17 mouse cellular contexts compared by ENCODE assay signal in genomic region chr8:80500244-80500643, GRCm38 (mm10). TPM values are rescaled to one million over a fixed set of nuclear protein-coding genes. Genes with fewer than 3 reads are reported as not detected.
DNase-seq lines count a peak whose midpoint lies in the region; ATAC-seq and TF ChIP-seq lines count a peak whose summit lies in the region.
"Had no signal": no experiment of that assay in that cellular context is flagged by ENCODE, and none has a peak within 500 bp of the region (broad histone marks: within the 10 kb centered on the region; RNA-seq: fewer than 3 reads in every experiment).

No protein-coding gene starts in this region.

- H3K27me3 ChIP-seq in heart, embryonic 10.5 days (ENCODE audit: insufficient read depth, poor library complexity, severe bottlenecking), result no peaks in the 10 kb centered on the region
- H3K27me3 ChIP-seq in G1E (ENCODE audit: insufficient read depth, low read length), result no peaks in the 10 kb centered on the region
- no peaks in the 10 kb centered on the region for H3K27me3 ChIP-seq in liver, embryonic 16.5 days (ENCODE audit: control insufficient read depth, insufficient read depth, low read depth, low read length)
- H3K27me3 ChIP-seq: hindbrain, embryonic 12.5 days; neural tube, embryonic 12.5 days had no signal

- H3K4me1 ChIP-seq in heart, embryonic 10.5 days, result no peaks in the 10 kb centered on the region
- H3K4me1 ChIP-seq in G1E (ENCODE audit: insufficient read depth, low read depth, low read length), result peaks cover 70% of the 10 kb centered on the region
- H3K4me1 ChIP-seq in liver, embryonic 16.5 days (ENCODE audit: control insufficient read depth, low read depth, low read length), result peaks cover 24% of the 10 kb centered on the region
- H3K4me1 ChIP-seq: hindbrain, embryonic 12.5 days; neural tube, embryonic 12.5 days had no signal

- no peaks in the 10 kb centered on the region for H3K9me3 ChIP-seq in heart, embryonic 10.5 days
- no peaks in the 10 kb centered on the region for H3K9me3 ChIP-seq in G1E (replicated peaks)
- no peaks in the 10 kb centered on the region for H3K9me3 ChIP-seq in liver, embryonic 16.5 days (replicated peaks; ENCODE audit: control insufficient read depth, low read length)
- H3K9me3 ChIP-seq: hindbrain, embryonic 12.5 days; neural tube, embryonic 12.5 days had no signal

- H3K36me3 ChIP-seq in heart, embryonic 10.5 days, result no peaks in the 10 kb centered on the region
- H3K36me3 ChIP-seq in G1E (replicated peaks), result peaks cover 47% of the 10 kb centered on the region
- peaks cover 77% of the 10 kb centered on the region for H3K36me3 ChIP-seq in liver, embryonic 16.5 days (ENCODE audit: control insufficient read depth, insufficient read depth)
- H3K36me3 ChIP-seq: hindbrain, embryonic 12.5 days; neural tube, embryonic 12.5 days had no signal

- ATAC-seq in G1E (ENCODE audit: extremely low read depth, insufficient number of reproducible peaks, low FRiP score, poor library complexity, severe bottlenecking), result peak; percentile 80
- ATAC-seq in liver, embryonic 16.5 days (ENCODE audit: low read depth), result peak; percentile 88
- ATAC-seq: Patski had no signal

- H3K4me2 ChIP-seq in liver, embryonic 16.5 days (ENCODE audit: low read depth, low read length), result peak overlapping the region; percentile 87
- H3K4me2 ChIP-seq: hindbrain, embryonic 12.5 days; midbrain, embryonic 11.5 days; neural tube, embryonic 12.5 days had no signal

- H3K9ac ChIP-seq in liver, embryonic 16.5 days (ENCODE audit: low read depth, low read length), result peak overlapping the region; percentile 60
- H3K9ac ChIP-seq: hindbrain, embryonic 12.5 days; neural tube, embryonic 12.5 days had no signal

- H3K4me3 ChIP-seq in heart, embryonic 10.5 days, result no peak overlapping the region
- H3K4me3 ChIP-seq in G1E (ENCODE audit: low read depth, low read length), result no peak overlapping the region
- peak overlapping the region; percentile 69 for H3K4me3 ChIP-seq in liver, embryonic 16.5 days (ENCODE audit: low read depth, low read length)
- H3K4me3 ChIP-seq: hindbrain, embryonic 12.5 days; neural tube, embryonic 12.5 days had no signal

- WGBS in heart, embryonic 10.5 days, result 58% methylated on average over 2 of the region's 2 CpGs
- WGBS in liver, embryonic 16.5 days (ENCODE audit: insufficient replicate concordance), result 20% methylated on average over 2 of the region's 2 CpGs

- no peak for TF ChIP-seq CTCF in G1E (IDR thresholded peaks at IDR 0.05; ENCODE audit: low read depth, low read length)

- peak overlapping the region; percentile 56; the same call in 1 of the 2 replicates for H3K27ac ChIP-seq in heart, embryonic 10.5 days
- peak overlapping the region; percentile 99 for H3K27ac ChIP-seq in liver, embryonic 16.5 days (ENCODE audit: low read length)
- H3K27ac ChIP-seq: hindbrain, embryonic 12.5 days; neural tube, embryonic 12.5 days had no signal

- peak; percentile 87 for DNase-seq in heart, embryonic 10.5 days (ENCODE audit: low spot score)
- no peak for DNase-seq in heart, adult 18-20 months
- peak; percentile 19 for DNase-seq in G1E (ENCODE audit: low spot score)
- peak; percentile 90 for DNase-seq in c-Kit-positive CD71-positive TER-119-positive erythroid progenitor cells, embryonic 14.5 days (ENCODE audit: low spot score)
- DNase-seq in left cerebral cortex, adult 8-10 months (ENCODE audit: low spot score in 2 of 2), result no peak
- no peak for DNase-seq in left cerebral cortex, adult 11 months (ENCODE audit: low spot score)
- no peak for DNase-seq in natural killer cell, adult 2 months (ENCODE audit: low spot score in 2 of 2)
- DNase-seq: adrenal gland, postnatal 14 days; right cerebral cortex, adult 18-20 months; thymus, postnatal 4 days had no signal

RNA-seq across cellular contexts. Expression of gene Gypa, which starts 6.7 kb away (rescaled TPM):
- 34.3 and 45.8 TPM in 2 replicates for polyA plus RNA-seq in heart, embryonic 10.5 days (2016; fragmentation: Nextera tagmentation; extraction: Ambion mirVana)
- under 1 TPM; 0.15 to 0.44 TPM for total RNA-seq in heart, adult 18-20 months (2021)
- 161 and 227 TPM in 2 replicates for total RNA-seq in G1E (2014; fragmentation: Nextera tagmentation)
- total RNA-seq in G1E (2017), result 35.0 and 39.1 TPM in 2 replicates
- 2.2 and 3.5 TPM in 2 replicates for polyA plus RNA-seq in G1E (2012)
- 642 and 710 TPM in 2 replicates for polyA plus RNA-seq in liver, embryonic 16.5 days (2015; fragmentation: Nextera tagmentation; extraction: Ambion mirVana)
- not detected for total RNA-seq in left cerebral cortex, adult 8-10 months (2022)
- polyA plus RNA-seq: C2C12; gonadal fat pad, adult 2 months; Patski had no signal

Comparison
In these comparisons a context has a peak if more than half of its experiments do, and no peak if none do; other contexts are left out.
1. DNase-seq: peak in heart, embryonic 10.5 days (single experiment), G1E (single experiment) and c-Kit-positive CD71-positive TER-119-positive erythroid progenitor cells, embryonic 14.5 days (single experiment); none in heart, adult 18-20 months (0 of 2), left cerebral cortex, adult 8-10 months (0 of 2), left cerebral cortex, adult 11 months (single experiment) and natural killer cell, adult 2 months (0 of 2).
2. RNA of gene Gypa, which starts 6.7 kb away (total RNA-seq): 35.0 to 227 TPM in G1E; 0.15 to 0.44 TPM in heart, adult 18-20 months and not detected in left cerebral cortex, adult 8-10 months; every median in the first group is over 10 times any median in the second.